Mouse (Mus musculus): ENCODE results near the gene Abraxas2.

Abraxas2 gene

GRCm38 (mm10) chr7:132859042-132859958 lies at the start of gene Abraxas2:
Gene Abraxas2, plus strand, starts transcription at chr7:132859225.
- CTCF ChIA-PET: no interaction called here

- CTCF ChIA-PET: interaction anchor here (1.8 kb wide), 1 partner anchor 151 kb away, joined by 8 read pairs; no protein-coding TSS in a partner anchor
Observed at GRCm38 (mm10) chr7:132809721-132810120, 49.3 kb upstream of the Abraxas2 start.

GRCm38 (mm10) chr7:132810368-132810767 lies 48.7 kb upstream of the Abraxas2 start:
- CTCF ChIA-PET: interaction anchor here (0.7 to 1.8 kb wide), 3 partner anchors 116 to 155 kb away, joined by 3 to 8 read pairs (median 4); no protein-coding TSS in a partner anchor

DNA sequence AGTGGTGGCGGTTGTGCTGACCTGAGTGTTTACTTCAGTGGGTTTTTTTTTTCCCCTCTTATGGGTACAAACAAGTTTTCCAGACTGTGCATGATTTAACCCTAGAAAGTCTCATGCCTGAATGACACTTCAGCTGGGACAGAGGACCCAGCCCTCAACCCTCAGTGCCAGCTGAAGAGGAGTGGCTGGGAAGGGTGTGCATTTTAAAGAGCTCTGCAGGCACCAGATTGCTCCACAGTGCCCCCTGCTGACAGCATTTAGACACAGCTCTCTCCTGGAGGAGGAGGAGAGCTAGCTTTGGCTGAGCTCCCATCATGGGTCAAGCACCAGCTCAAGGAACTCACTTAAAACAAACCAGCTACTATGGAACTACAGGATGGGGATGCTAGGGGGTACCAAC lies 48.1 kb upstream of the Abraxas2 start:
- CTCF ChIA-PET: interaction anchor here (0.7 to 1.8 kb wide), 4 partner anchors 40 to 155 kb away, joined by 3 to 8 read pairs (median 4); no protein-coding TSS in a partner anchor

- CTCF ChIA-PET: interaction anchor here (0.7 to 1.1 kb wide), 5 partner anchors 22 to 181 kb away, joined by 3 to 5 read pairs (median 3); no protein-coding TSS in a partner anchor
Observed at GRCm38 (mm10) chr7:132811716-132812618, 47.1 kb upstream of the Abraxas2 start.

- CTCF ChIA-PET: interaction anchor here (0.6 to 1.1 kb wide), 5 partner anchors 21 to 182 kb away, joined by 3 to 4 read pairs (median 3); no protein-coding TSS in a partner anchor
Observed at GRCm38 (mm10) chr7:132812619-132813415, 46.2 kb upstream of the Abraxas2 start.

- CTCF ChIA-PET: interaction anchor here (0.6 kb wide), 1 partner anchor 88 kb away, joined by 3 read pairs; no protein-coding TSS in a partner anchor
Observed at GRCm38 (mm10) chr7:132813416-132814088, 45.5 kb upstream of the Abraxas2 start, which contains the start of gene Fam53b. Gene Fam53b, minus strand, starts transcription at chr7:132813886.

DNA sequence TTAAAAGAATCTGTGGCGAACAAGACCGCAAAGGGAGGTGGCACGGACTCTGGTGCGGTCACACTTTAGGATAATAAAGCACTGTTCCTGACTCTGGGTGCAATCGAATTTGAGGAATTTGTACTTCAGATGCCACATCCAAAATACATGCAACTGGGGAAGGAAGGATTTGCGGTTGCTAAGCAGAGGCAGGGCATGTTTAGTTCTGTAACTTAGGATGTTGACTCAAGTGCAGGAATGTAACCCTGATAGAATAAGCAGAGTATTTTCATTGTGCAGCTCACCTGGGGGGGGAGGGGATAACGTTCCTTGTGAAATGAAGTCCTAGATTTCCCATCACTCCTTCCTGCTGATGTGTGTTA lies 45.0 kb upstream of the Abraxas2 start:
- CTCF ChIA-PET: interaction anchor here (0.7 kb wide), 1 partner anchor 157 kb away, joined by 4 read pairs; no protein-coding TSS in a partner anchor

DNA sequence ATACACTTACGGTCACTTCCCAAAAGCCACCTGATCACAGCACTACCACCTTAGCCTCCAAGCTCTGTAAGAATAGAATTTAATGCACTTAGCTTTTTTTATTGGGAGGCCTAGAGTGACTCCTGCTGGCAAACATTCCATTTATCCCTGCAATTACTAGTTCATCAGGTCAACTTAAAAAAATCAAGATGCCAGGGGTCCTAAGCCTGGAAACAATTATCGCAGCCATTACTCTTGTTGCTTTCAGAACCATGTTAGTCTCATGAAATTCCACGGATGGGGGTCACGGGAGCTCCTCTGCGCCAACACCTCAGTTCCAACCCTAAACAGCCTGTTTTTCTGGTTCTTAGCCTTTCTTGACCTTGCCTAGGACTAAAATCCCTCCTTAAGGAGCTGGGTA lies 43.9 kb upstream of the Abraxas2 start:
- CTCF ChIA-PET: interaction anchor here (0.7 kb wide), 1 partner anchor 158 kb away, joined by 4 read pairs; no protein-coding TSS in a partner anchor

DNA sequence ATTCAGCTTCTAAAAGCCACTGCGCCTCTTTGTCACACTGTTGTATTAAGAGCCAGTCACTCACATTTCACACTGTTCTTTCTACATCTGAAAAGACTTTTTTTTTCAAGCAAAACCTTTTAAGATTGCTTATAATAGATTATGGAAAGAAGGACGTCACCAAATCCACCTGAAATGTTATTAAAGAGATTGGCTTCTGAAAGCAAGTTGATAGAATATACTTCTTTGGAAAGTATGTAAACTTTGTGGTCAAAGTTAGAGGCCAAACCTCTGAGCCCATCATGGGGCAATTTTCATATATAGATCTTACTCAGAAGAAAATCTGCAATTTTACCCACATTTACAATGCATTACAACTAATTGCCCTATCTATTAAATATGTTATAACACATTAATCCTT lies 42.5 kb upstream of the Abraxas2 start:
- CTCF ChIA-PET: no interaction called here

DNA sequence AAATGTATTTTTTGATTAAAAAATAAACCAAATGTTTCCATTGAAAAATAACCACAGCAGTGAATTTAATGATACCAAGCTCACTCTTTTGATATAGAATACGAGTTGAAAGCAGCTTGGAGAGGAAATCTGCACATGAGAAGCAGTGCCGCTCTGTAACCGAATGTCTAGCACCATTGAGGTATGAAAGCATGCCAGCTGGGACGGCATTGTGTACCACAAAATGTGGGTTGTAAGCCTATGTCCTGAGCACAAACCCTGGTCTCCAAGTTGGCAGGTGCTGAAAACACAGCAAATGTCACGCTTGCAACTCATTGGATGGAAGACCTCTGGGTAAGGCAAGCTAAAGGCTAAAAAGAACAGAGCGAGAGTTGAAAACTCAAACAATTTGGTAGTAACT lies 42.0 kb upstream of the Abraxas2 start:
- CTCF ChIA-PET: interaction anchor here (1.6 kb wide), 1 partner anchor 42 kb away, joined by 3 read pairs; no protein-coding TSS in a partner anchor

- CTCF ChIA-PET: no interaction called here
Observed at GRCm38 (mm10) chr7:132820692-132821091, 38.3 kb upstream of the Abraxas2 start.

DNA sequence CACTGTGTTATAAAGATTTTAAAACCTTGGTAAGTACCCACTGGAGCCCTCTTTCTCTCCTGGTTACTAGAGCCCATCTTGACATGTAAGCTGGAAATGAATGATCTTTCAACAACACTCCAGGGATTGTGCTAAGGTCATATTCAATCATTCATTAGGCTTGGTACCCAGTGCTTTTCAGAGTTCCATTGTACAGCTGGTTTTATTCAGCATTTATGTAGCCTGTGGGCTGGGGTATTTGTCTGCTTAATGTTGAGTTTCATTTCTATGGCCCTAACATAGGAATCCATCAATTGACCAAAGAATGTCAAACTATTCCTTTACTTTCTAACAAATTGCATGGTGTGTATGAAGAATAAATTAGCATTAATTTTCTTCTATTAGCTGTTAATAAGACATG lies 35.2 kb upstream of the Abraxas2 start:
- CTCF ChIA-PET: no interaction called here

DNA sequence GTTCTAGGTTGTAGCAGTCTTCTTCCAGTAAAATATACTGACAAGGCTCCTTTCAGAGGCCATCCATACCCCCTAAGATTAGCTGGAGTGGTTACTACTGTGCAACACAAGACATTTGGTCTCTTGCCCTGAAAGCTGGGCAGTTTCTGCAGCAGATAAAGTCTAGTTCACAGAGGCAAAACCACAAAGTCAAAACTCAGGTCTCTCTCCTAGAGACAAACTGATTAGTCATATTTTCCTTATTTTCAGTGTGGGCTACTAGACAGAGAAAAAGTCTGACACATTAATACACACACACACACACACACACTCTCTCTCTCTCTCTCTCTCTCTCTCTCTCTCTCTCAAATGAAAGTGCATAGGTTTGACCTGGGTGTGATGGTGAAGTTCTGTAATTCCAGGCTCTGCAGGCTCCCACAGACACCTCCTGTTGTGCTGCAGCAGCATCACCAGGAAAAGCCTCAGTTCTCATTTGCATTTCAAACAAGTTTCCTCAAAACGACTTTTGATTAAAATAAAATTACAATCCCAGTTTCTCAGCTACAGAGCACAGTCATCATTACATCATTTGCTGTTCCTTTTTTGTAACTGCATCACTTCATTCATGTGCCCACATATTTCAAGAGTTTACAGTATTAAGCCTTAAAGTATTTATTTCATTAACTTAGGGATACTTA lies 34.5 kb upstream of the Abraxas2 start:
- CTCF ChIA-PET: no interaction called here

DNA sequence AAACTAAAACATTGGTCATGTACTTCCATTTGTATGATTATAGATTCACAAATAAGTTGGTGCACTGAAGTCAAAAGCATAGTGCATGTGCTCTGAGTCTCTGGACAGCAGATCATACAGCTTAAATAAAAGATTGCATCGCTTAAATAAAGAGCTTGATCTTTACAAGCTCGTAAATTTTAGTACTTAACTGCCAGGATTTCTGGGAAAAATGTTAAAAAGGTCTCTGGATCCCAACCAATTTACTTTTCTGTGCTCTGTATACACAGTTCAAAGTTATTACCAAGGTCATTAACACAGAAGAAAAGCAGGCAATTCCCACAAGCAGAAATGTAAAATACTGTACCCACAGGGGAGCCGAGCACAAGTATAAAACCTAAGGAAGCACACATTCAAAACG lies 28.1 kb upstream of the Abraxas2 start:
- CTCF ChIA-PET: interaction anchor here (0.6 kb wide), 1 partner anchor 46 kb away, joined by 3 read pairs; no protein-coding TSS in a partner anchor

DNA sequence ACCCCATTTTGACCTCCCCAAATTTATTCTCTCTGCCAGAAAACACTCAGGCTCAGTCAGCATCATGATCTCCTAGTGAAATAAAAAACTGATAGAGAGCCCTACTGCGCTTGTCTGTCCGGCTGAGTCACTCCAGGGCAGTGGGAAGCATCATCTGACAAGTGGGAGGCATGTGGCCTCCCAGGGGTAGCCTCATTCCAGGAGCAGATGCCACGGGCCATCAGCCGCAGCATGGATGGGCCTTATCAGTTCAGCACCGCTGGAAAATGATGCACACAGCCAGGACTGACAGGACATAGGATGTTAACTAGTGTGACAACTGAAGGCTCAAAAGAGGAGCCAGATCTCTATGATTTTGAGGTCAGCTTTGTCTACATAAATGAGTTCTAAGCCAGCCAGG lies 17.7 kb upstream of the Abraxas2 start:
- CTCF ChIA-PET: no interaction called here

- CTCF ChIA-PET: no interaction called here
Observed at GRCm38 (mm10) chr7:132842455-132842854, 16.6 kb upstream of the Abraxas2 start.

GRCm38 (mm10) chr7:132843152-132843551 lies 15.9 kb upstream of the Abraxas2 start:
- CTCF ChIA-PET: interaction anchor here (0.6 kb wide), 1 partner anchor 235 kb away, joined by 3 read pairs; no protein-coding TSS in a partner anchor

DNA sequence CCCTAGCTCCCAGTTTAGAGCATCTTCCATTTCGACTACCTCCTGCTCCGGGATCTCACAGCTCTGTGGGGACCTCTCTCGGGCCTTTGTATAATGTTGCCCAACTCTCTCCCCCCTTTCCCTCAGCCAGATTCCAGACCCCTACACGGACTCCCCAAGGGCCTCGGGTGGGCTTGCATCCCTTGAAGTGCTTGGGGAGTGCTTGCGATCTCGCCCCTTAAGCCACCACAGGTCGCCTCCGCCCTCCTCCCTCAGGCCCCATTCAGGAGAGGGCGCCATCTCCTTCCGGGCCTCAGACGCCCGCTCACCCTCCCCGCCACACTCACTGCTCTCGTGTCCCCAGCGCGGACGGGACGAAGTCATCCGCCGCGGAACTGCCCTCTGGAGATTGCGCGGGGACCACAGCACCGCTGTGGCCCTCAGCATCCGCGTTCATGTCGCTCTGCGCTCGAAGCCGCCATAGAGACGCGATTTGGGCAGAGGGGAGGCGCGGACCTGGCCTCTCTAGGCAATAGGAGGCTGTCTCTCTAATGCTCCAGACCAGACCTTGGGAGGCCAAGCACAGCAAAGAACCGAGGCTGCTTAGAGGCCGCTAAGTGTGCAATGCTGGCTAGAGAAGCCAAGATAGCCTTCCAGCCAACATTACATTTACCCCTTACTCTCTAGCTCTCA lies 6.7 kb upstream of the Abraxas2 start, which contains the start of gene Eef1akmt2:
TSS of gene Eef1akmt2 (minus strand) at position 501 of the 672 bp plus-strand sequence.
- CTCF ChIA-PET: interaction anchor here (0.5 to 0.6 kb wide), 2 partner anchors 30 to 34 kb away, joined by 3 to 9 read pairs; no protein-coding TSS in a partner anchor
